Mouse (Mus musculus): Measurements from ENCODE around the gene Serpinb9b. TPM values are rescaled to one million over a fixed set of nuclear protein-coding genes. Genes with fewer than 3 reads are reported as not detected.

Gene Serpinb9b
- polyA plus RNA-seq, 2 experiments, result 0.02 TPM; not detected in 1

DNA sequence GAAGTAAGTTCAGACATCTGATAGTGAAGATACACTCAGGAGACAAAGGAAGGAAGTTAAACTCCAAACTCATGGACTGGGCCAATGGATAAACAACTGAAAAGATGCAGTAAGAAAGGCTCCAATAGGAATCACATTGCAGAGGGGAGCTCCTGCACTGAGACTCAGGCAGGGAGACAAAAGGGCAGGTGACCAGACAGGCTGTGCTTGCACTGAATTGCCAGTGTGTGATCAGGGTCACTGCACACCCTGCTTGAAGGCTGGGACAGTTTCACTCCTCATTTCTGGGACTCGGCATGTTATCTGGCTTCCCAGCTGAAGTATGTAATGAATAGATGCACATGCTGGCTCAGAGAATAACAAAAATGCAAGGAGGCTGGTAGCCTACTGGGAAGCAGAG is 35.8 kb downstream of the Serpinb9b start:
- Histone ChIP-seq H3K36me3 (replicated peaks; ENCODE audit: control insufficient read depth, insufficient read depth, low read depth) (no peaks in the 10 kb centered on the region), H3K4me2 (ENCODE audit: low read depth) (no peak overlapping the region), H3K9me3 (ENCODE audit: control insufficient read depth, low read length) (no peaks in the 10 kb centered on the region), H3K9ac (replicated peaks) (no peak overlapping the region), H3K27me3 (ENCODE audit: control insufficient read depth, insufficient read depth, low read length) (no peaks in the 10 kb centered on the region), H3K4me3 (ENCODE audit: insufficient read depth in 1 of 2, low read depth in 2 of 2, low read length in 2 of 2) (no peak overlapping the region), H3K4me1 (replicated peaks; ENCODE audit: control insufficient read depth in 2 of 2, insufficient read depth in 2 of 2, low read length in 1 of 2) (no peaks in the 10 kb centered on the region), H3K27ac (no peak overlapping the region)
- TF ChIP-seq EP300 (IDR thresholded peaks at IDR 0.05; ENCODE audit: low read depth), result no peak
- TF ChIP-seq CTCF (IDR thresholded peaks at IDR 0.05; ENCODE audit: low read depth), result no peak
- 45% methylated on average over 1 of the region's 1 CpGs for WGBS (ENCODE audit: insufficient replicate concordance)
- ATAC-seq (ENCODE audit: insufficient read depth) (no peak), DNase-seq (ENCODE audit: low read depth in 3 of 3, low spot score in 3 of 3) (no peak)

DNA sequence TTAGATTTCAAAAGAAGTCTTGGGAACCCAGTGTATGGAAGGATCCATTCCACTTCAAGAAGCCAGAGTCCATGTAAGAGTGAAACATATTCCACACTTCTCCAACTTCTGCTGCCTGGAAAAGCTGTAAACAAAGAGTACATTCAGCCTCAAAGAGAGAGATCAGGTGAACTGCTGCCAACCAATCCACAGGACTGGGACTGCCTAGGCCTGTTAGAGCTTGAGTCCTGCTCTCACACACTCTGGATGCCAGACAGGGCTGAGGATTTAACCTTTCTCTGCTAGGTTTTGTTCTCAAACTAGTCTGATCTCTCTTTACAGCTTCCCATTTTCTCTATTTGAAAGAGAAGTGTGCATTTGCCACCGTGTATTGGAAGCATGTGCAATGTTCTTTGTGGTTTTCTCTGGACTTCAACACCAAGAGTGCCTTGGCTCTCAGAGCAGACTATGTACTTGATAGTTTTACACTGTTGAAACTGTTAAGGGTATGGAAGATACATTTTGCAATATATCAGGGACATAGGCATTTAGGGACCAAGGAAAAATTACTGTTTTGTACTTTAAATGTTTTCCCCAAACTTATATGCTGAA is 40.3 kb downstream of the Serpinb9b start:
- H3K4me1 ChIP-seq (replicated peaks; ENCODE audit: control insufficient read depth in 2 of 2, insufficient read depth in 2 of 2, low read length in 1 of 2), result no peaks in the 10 kb centered on the region
- H3K9me3 ChIP-seq (ENCODE audit: control insufficient read depth, low read length), result no peaks in the 10 kb centered on the region
- H3K9ac ChIP-seq (replicated peaks), result no peak overlapping the region
- H3K36me3 ChIP-seq (replicated peaks; ENCODE audit: control insufficient read depth, insufficient read depth, low read depth), result no peaks in the 10 kb centered on the region
- H3K27me3 ChIP-seq (ENCODE audit: control insufficient read depth, insufficient read depth, low read length), result no peaks in the 10 kb centered on the region
- WGBS (ENCODE audit: insufficient replicate concordance), result 22% methylated on average over 1 of the region's 1 CpGs
- no peak for TF ChIP-seq CTCF (IDR thresholded peaks at IDR 0.05; ENCODE audit: low read depth)
- TF ChIP-seq EP300 (IDR thresholded peaks at IDR 0.05; ENCODE audit: low read depth), result no peak
- no peak overlapping the region for H3K4me3 ChIP-seq (ENCODE audit: insufficient read depth in 1 of 2, low read depth in 2 of 2, low read length in 2 of 2)
- DNase-seq (ENCODE audit: low read depth in 3 of 3, low spot score in 3 of 3), result no peak
- no peak for ATAC-seq (ENCODE audit: insufficient read depth)
- H3K4me2 ChIP-seq (ENCODE audit: low read depth), result no peak overlapping the region
- H3K27ac ChIP-seq, result no peak overlapping the region

DNA sequence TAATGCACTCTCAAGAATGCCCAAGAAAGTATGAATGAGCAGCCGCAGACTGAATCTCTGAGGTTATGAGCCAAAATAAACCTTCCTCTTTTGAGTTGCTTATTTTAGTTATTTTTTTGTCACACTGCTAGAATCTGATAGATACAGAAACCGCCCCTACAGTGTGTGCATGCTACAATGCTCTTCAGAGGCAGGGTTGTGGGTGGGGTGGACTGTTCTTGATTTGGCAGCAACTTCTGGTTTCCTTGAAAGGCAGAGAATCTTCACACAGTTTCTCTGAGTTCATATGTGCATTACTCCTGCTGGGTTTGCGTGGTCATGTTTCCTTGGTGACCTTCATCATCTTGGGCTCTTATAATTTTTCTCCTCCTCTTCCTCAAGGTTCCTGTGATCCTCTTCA is 40.9 kb downstream of the Serpinb9b start:
- no peak overlapping the region for H3K4me2 ChIP-seq (ENCODE audit: low read depth)
- no peak overlapping the region for H3K9ac ChIP-seq (replicated peaks)
- no peaks in the 10 kb centered on the region for H3K36me3 ChIP-seq (replicated peaks; ENCODE audit: control insufficient read depth, insufficient read depth, low read depth)
- H3K9me3 ChIP-seq (ENCODE audit: control insufficient read depth, low read length), result no peaks in the 10 kb centered on the region
- ATAC-seq (ENCODE audit: insufficient read depth) (no peak), DNase-seq (ENCODE audit: low read depth in 3 of 3, low spot score in 3 of 3) (no peak)
- H3K4me1 ChIP-seq (replicated peaks; ENCODE audit: control insufficient read depth in 2 of 2, insufficient read depth in 2 of 2, low read length in 1 of 2), result no peaks in the 10 kb centered on the region
- WGBS (ENCODE audit: insufficient replicate concordance), result 68% methylated on average over 3 of the region's 3 CpGs
- no peak overlapping the region for H3K27ac ChIP-seq
- H3K27me3 ChIP-seq (ENCODE audit: control insufficient read depth, insufficient read depth, low read length), result no peaks in the 10 kb centered on the region
- no peak for TF ChIP-seq EP300 (IDR thresholded peaks at IDR 0.05; ENCODE audit: low read depth)
- TF ChIP-seq CTCF (IDR thresholded peaks at IDR 0.05; ENCODE audit: low read depth), result no peak
- H3K4me3 ChIP-seq (ENCODE audit: insufficient read depth in 1 of 2, low read depth in 2 of 2, low read length in 2 of 2), result no peak overlapping the region

DNA sequence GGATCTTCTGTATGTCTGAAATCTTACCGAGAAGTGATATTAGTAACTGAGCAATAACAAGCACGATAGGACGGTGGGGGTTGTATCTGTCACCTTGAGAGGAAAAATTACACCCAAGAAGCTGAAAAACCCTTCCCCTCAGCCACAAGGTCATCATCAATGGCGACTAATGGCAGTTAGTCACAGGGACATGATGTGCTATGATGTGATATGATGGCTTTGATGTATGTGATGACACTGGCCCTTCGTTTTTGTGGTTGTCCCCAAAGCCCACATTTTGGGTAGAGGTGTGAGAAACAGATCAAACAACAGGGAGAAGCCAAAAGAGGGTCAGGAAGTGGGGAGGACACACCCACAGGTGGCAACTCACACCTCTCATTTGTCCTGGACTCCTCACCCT is 44.6 kb downstream of the Serpinb9b start:
- Histone ChIP-seq H3K4me3 (ENCODE audit: insufficient read depth in 1 of 2, low read depth in 2 of 2, low read length in 2 of 2) (no peak overlapping the region), H3K4me2 (ENCODE audit: low read depth) (no peak overlapping the region), H3K9ac (replicated peaks) (no peak overlapping the region), H3K27ac (no peak overlapping the region), H3K9me3 (ENCODE audit: control insufficient read depth, low read length) (no peaks in the 10 kb centered on the region), H3K36me3 (replicated peaks; ENCODE audit: control insufficient read depth, insufficient read depth, low read depth) (no peaks in the 10 kb centered on the region), H3K27me3 (ENCODE audit: control insufficient read depth, insufficient read depth, low read length) (no peaks in the 10 kb centered on the region), H3K4me1 (replicated peaks; ENCODE audit: control insufficient read depth in 2 of 2, insufficient read depth in 2 of 2, low read length in 1 of 2) (no peaks in the 10 kb centered on the region)
- TF ChIP-seq EP300 (IDR thresholded peaks at IDR 0.05; ENCODE audit: low read depth) (no peak), CTCF (IDR thresholded peaks at IDR 0.05; ENCODE audit: low read depth) (no peak)
- DNase-seq (ENCODE audit: low read depth in 3 of 3, low spot score in 3 of 3) (no peak), ATAC-seq (ENCODE audit: insufficient read depth) (no peak)
- 57% methylated on average over 5 of the region's 5 CpGs for WGBS (ENCODE audit: insufficient replicate concordance)

DNA sequence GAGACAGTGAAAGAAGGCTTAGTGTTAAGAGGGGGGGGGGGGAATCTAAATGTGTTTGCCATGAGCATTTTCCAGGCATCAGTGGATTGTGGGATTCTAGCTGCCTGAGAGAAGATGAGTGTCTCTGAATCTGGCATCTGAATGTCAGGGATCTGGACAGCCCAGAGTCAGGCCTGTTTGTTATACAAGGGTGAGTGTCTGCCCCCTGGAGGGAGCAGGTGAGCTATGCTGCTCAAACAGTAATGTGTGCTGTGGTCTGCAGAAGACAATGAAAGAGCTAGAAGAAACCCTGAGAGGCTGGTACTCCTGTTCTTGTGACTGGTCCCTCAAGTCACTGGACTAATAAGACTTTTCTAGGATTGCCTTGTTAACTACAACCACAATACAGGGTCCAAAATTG is 46.8 kb downstream of the Serpinb9b start:
- H3K4me2 ChIP-seq (ENCODE audit: low read depth), result no peak overlapping the region
- H3K4me1 ChIP-seq (replicated peaks; ENCODE audit: control insufficient read depth in 2 of 2, insufficient read depth in 2 of 2, low read length in 1 of 2), result no peaks in the 10 kb centered on the region
- no peaks in the 10 kb centered on the region for H3K36me3 ChIP-seq (replicated peaks; ENCODE audit: control insufficient read depth, insufficient read depth, low read depth)
- H3K9me3 ChIP-seq (ENCODE audit: control insufficient read depth, low read length), result no peaks in the 10 kb centered on the region
- H3K4me3 ChIP-seq (ENCODE audit: insufficient read depth in 1 of 2, low read depth in 2 of 2, low read length in 2 of 2), result no peak overlapping the region
- peak in 2 of 3 experiments; percentile 9 to 19 for DNase-seq (ENCODE audit: low read depth in 3 of 3, low spot score in 3 of 3)
- no peaks in the 10 kb centered on the region for H3K27me3 ChIP-seq (ENCODE audit: control insufficient read depth, insufficient read depth, low read length)
- TF ChIP-seq CTCF (IDR thresholded peaks at IDR 0.05; ENCODE audit: low read depth), result peak; percentile 74
- no peak for TF ChIP-seq EP300 (IDR thresholded peaks at IDR 0.05; ENCODE audit: low read depth)
- H3K27ac ChIP-seq, result no peak overlapping the region
- H3K9ac ChIP-seq (replicated peaks), result no peak overlapping the region
- peak; percentile 59; the same call in 1 of the 2 replicates for ATAC-seq (ENCODE audit: insufficient read depth)
